Mouse (Mus musculus): Measurements from ENCODE around the gene Cdc42bpa.

- TF ChIP-seq CTCF (IDR thresholded peaks at IDR 0.05; ENCODE audit: insufficient read depth, low read depth, low read length) (no peak), POLR2A (IDR thresholded peaks at IDR 0.05; ENCODE audit: insufficient read depth, low read depth, low read length) (no peak)
Observed at GRCm38 (mm10) chr1:180181304-180181965, 221.2 kb downstream of the Cdc42bpa start.

All from olfactory bulb, adult 2 months (tissue).